Mouse (Mus musculus): ENCODE measurements at regions not wholly inside any gene's neighbourhood (a gene's known extent, or its start where the extent isn't known, plus 50 kb on each side); places are given as distances from the start of the nearest gene placed in this dataset.

DNA sequence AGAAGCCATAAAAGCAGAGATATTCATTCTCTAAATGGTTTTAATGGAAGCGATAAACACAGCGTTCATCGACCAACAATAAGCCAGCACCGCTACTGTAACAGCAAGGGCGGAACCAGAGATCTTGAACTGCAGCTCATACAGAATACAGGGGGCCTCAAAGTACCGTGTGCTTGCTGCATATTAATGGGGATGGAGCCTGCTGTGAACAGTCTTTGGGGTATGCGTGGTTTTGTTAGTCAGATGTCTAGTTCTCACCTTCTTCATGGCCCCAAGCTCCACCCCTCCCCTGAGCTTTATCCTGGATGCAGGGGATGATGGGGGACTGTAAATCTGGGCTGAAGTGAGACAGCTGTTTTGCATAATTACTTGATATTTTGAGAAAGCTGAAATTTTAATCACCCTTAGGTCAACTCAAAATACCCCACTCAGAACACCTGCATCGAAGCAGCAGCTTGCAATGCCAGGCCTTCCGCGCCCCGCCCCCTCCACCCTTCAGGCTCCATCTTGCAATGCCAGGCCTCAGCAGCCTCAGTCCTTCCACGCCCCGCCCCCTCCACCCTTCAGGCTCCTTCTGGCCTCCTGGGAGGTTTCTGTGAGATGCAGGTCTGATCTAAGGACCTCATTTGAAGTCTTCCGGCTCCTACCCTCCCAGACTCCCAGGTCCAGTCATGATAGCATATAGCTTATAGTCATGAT, 73.5 kb upstream of the Tspan5 start:
- no peak for DNase-seq

DNA sequence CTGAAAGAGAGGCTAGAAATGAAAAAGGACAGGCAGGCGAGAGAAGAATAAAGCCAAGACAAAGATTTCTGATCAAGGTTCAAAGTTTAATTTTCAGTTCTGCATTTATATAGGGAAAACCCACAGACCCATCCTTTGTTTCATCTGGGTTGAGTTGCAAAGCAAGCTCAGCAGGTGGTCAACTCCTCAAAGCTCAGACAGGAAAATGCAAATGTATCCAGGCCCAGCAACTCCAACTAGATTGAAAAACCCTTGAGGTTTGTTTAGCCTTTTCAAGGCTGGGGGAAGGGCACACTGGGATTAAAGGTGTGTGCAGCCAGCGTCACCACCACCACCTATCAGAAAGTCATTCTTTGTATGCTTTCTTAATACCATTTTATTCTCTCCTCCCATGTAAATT, 66.1 kb upstream of the Tspan5 start:
- no peak for DNase-seq

DNA sequence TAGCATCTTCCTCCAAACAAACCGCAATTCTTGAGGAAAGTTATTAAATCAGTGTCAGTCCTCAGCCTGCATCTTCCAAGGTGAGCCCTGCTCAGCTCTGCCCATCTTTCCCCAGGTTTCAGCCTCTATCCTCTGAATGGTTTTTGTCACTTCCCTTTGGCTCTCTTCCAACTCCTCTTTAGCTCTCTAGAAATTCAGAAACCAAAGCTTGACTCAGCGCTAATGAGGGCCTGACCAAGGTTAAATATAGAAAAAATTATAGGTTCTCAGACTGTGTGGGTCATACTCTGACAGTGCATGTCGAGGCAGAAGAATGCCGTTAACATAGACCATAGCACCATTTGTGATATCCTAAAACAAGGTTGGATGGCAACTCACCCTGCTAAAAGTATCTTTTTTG, 63.6 kb upstream of the Tspan5 start:
- DNase-seq: no peak

DNA sequence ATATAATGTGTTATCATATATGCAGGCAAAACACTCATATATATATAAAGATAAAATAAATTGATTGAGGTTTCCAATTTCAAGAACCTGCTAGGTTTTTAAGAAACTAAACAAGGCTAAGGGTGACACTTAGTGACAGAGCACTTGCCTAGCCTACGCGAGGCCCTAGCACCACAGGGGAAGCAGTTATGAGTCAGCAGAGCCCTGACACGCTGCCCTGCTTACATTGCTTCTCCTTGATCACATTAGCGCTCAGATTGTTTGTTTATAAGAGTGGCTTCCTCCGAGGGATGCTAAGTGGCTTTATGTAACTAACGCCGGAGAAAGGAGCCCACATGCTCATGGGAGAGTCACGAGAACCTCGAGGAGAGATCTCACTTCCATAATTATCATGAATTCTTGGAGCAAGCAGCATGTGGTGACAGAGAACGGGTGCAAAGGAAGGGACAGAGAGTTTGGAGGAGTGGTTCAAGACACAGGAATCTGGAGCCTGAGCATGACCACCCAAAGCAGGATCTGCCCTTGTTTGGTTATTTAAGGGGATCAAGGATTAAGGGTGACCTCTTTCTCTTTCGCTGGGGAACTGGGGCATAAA, 55.3 kb upstream of the Tspan5 start:
- DNase-seq: no peak

DNA sequence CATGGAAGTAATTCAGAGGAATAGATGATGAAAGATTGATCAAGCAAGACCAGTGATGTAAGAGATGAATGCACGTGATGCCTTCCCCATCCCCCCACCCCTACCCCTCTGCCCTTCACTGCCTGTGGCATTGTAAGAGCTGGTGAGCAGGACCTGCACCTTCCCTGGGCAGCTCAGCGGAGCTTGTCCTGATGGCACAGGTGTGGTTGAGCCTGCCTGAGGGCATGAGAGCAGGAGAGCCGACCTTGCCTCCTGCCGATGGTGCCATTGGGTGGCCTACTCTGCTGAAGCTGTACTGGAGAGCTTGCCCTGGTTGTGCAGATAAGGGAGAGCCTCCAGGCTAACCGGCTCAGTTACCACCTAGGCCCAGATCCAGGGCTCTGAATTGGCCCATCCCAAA, 53.4 kb upstream of the Tspan5 start:
- no peak for DNase-seq

Measured in B cell, adult 2 months (primary cell).